8 mouse cellular contexts compared by ENCODE assay signal in genomic region chr19:58911386-58911785, GRCm38 (mm10). TPM values are rescaled to one million over a fixed set of nuclear protein-coding genes. Genes with fewer than 3 reads are reported as not detected.
DNase-seq lines count a peak whose midpoint lies in the region; ATAC-seq and TF ChIP-seq lines count a peak whose summit lies in the region.

No protein-coding gene starts in this region.

- H3K27ac ChIP-seq in ES-Bruce4 (ENCODE audit: insufficient read depth, low read length), result no peak overlapping the region
- H3K27ac ChIP-seq in bone marrow macrophage, adult 2 months (ENCODE audit: insufficient read depth, low read depth, low read length), result no peak overlapping the region
- H3K27ac ChIP-seq in forebrain, embryonic 14.5 days (ENCODE audit: low read depth, low read length), result peak overlapping the region; percentile 27; the same call in 1 of the 2 replicates

- ATAC-seq in forebrain, embryonic 14.5 days, result peak; percentile 80

- TF ChIP-seq CTCF in ES-Bruce4 (IDR thresholded peaks at IDR 0.05; ENCODE audit: low read depth, low read length), result peak; percentile 55
- TF ChIP-seq CTCF in bone marrow macrophage, adult 2 months (IDR thresholded peaks at IDR 0.05; ENCODE audit: low read depth, low read length), result peak; percentile 96

- peak; percentile 92 for DNase-seq in forebrain, embryonic 14.5 days (ENCODE audit: low spot score)
- peak; percentile 10 for DNase-seq in heart, postnatal 25 days (ENCODE audit: low spot score)
- DNase-seq in layer of hippocampus, adult 11-12 months (ENCODE audit: low spot score), result peak; percentile 81
- peak; percentile 58 to 65 for DNase-seq in lung, adult 18-20 months
- DNase-seq in ovary, postnatal 14 days (ENCODE audit: low spot score), result peak; percentile 56
- DNase-seq in urinary bladder, adult 2 months (ENCODE audit: low spot score), result peak; percentile 32

- no peaks in the 10 kb centered on the region for H3K9me3 ChIP-seq in ES-Bruce4 (replicated peaks; ENCODE audit: control insufficient read depth, insufficient read depth, low read length, poor library complexity, severe bottlenecking)
- no peaks in the 10 kb centered on the region for H3K9me3 ChIP-seq in forebrain, embryonic 14.5 days (replicated peaks; ENCODE audit: control insufficient read depth, low read length)

- no peaks in the 10 kb centered on the region for H3K4me1 ChIP-seq in ES-Bruce4 (ENCODE audit: control insufficient read depth, insufficient read depth, low read length)
- peaks cover 11% of the 10 kb centered on the region for H3K4me1 ChIP-seq in bone marrow macrophage, adult 2 months (ENCODE audit: control insufficient read depth, insufficient read depth, low read length)
- peaks cover 10% of the 10 kb centered on the region for H3K4me1 ChIP-seq in forebrain, embryonic 14.5 days (ENCODE audit: control insufficient read depth, insufficient read depth, low read length)

- no peak for TF ChIP-seq EP300 in ES-Bruce4 (IDR thresholded peaks at IDR 0.05; ENCODE audit: insufficient read depth, low read depth, low read length)

- no peak overlapping the region for H3K9ac ChIP-seq in ES-Bruce4 (ENCODE audit: low read depth, poor library complexity, severe bottlenecking)
- peak overlapping the region; percentile 56 for H3K9ac ChIP-seq in forebrain, embryonic 14.5 days (ENCODE audit: low read length)

- WGBS in forebrain, embryonic 14.5 days, result 7% methylated on average over 9 of the region's 9 CpGs

- H3K27me3 ChIP-seq in ES-Bruce4 (ENCODE audit: control insufficient read depth, insufficient read depth, low read length, poor library complexity, severe bottlenecking), result no peaks in the 10 kb centered on the region
- H3K27me3 ChIP-seq in forebrain, embryonic 14.5 days (replicated peaks; ENCODE audit: control insufficient read depth, insufficient read depth, low read length), result 0 out of 2 replicates have a peak, but pooled peaks cover 9% of the 10 kb centered on the region

- peak overlapping the region; percentile 50 for H3K4me2 ChIP-seq in forebrain, embryonic 14.5 days (ENCODE audit: low read length)

- intact Hi-C loops in heart, postnatal 25 days (cut with DNase I), result loop anchor here (1.0 kb wide), 1 partner anchor 285 kb away; no protein-coding TSS in a partner anchor

- no peak for TF ChIP-seq POLR2A in ES-Bruce4 (IDR thresholded peaks at IDR 0.05; ENCODE audit: insufficient read depth, low read length)
- TF ChIP-seq POLR2A in bone marrow macrophage, adult 2 months (IDR thresholded peaks at IDR 0.05; ENCODE audit: borderline replicate concordance, low read depth, low read length), result no peak

- H3K36me3 ChIP-seq in ES-Bruce4 (ENCODE audit: control insufficient read depth, insufficient read depth, low read length, poor library complexity, severe bottlenecking), result no peaks in the 10 kb centered on the region
- no peaks in the 10 kb centered on the region for H3K36me3 ChIP-seq in forebrain, embryonic 14.5 days (ENCODE audit: control insufficient read depth, insufficient read depth, low read length)

- no peak overlapping the region for H3K4me3 ChIP-seq in ES-Bruce4 (ENCODE audit: low read depth, low read length)
- H3K4me3 ChIP-seq in bone marrow macrophage, adult 2 months (ENCODE audit: insufficient read depth, low read length), result peak overlapping the region; percentile 45
- H3K4me3 ChIP-seq in forebrain, embryonic 14.5 days (ENCODE audit: low read depth, low read length), result peak overlapping the region; percentile 28

RNA-seq across cellular contexts. Expression of gene Eno4, which starts 31.8 kb away (rescaled TPM):
- polyA plus RNA-seq in ES-Bruce4 (2011; ENCODE audit: insufficient read depth, insufficient read length, low read depth, missing spikeins), result 1.1 and 1.9 TPM in 2 replicates
- polyA plus RNA-seq in bone marrow macrophage, adult 2 months (2012; ENCODE audit: insufficient read depth, insufficient read length, missing spikeins), result not detected in 2 replicates
- polyA plus RNA-seq in forebrain, embryonic 14.5 days (2014; fragmentation: Nextera tagmentation; extraction: Ambion mirVana), result 1.1 and 1.6 TPM in 2 replicates
- total RNA-seq in heart, postnatal 25 days (2021), result not detected
- polyA plus RNA-seq in urinary bladder, adult 2 months (2012; rRNA removed), result 0.06 and 0.07 TPM in 2 replicates

RNA-seq across cellular contexts. Expression of gene Hspa12a, which starts 32.1 kb away (rescaled TPM):
- polyA plus RNA-seq in ES-Bruce4 (2011; ENCODE audit: insufficient read depth, insufficient read length, low read depth, missing spikeins), result 6.0 and 6.8 TPM in 2 replicates
- 0.45 TPM in 1 of 2 replicates, not detected in the other for polyA plus RNA-seq in bone marrow macrophage, adult 2 months (2012; ENCODE audit: insufficient read depth, insufficient read length, missing spikeins)
- polyA plus RNA-seq in forebrain, embryonic 14.5 days (2014; fragmentation: Nextera tagmentation; extraction: Ambion mirVana), result 21.8 and 33.0 TPM in 2 replicates
- 10 to 100 TPM; 22.7 to 24.4 TPM for total RNA-seq in heart, postnatal 25 days (2021)
- polyA plus RNA-seq in urinary bladder, adult 2 months (2012; rRNA removed), result 11.5 and 13.9 TPM in 2 replicates

Comparison
In these comparisons a context has a peak if more than half of its experiments do, and no peak if none do; other contexts are left out.
1. DNase-seq: peak in every context shown above with its lines; median percentile 92 in forebrain, embryonic 14.5 days; 81 in layer of hippocampus, adult 11-12 months; 62 in lung, adult 18-20 months; 56 in ovary, postnatal 14 days; 32 in urinary bladder, adult 2 months; 10 in heart, postnatal 25 days.